In genomic region chr11:120932564-120933398, GRCm38 (mm10) we compare ENCODE assay signal across 8 mouse cellular contexts. TPM values are rescaled to one million over a fixed set of nuclear protein-coding genes. Genes with fewer than 3 reads are reported as not detected.
DNase-seq lines count a peak whose midpoint lies in the region; ATAC-seq lines count a peak whose summit lies in the region.

Ccdc57 (minus strand) TSS chr11:120932872.

- peak; percentile 94 for DNase-seq in NIH3T3 (ENCODE audit: low read depth)
- DNase-seq in cerebellum, adult 9-11 months: peak; percentile 89
- DNase-seq in frontal cortex, postnatal 10 days (ENCODE audit: low spot score in 2 of 2): peak; percentile 87 to 90
- DNase-seq in layer of hippocampus, postnatal 25 days (ENCODE audit: extremely low spot score in 1 of 2, low spot score in 1 of 2): peak; percentile 96
- peak; percentile 83 for DNase-seq in lung, postnatal 25 days (ENCODE audit: low spot score)
- peak; percentile 95 for DNase-seq in retina, embryonic 14.5 days (ENCODE audit: low spot score)
- DNase-seq in thymus, postnatal 4 days: peak; percentile 88

- H3K4me1 ChIP-seq in hindbrain, embryonic 12.5 days: peaks cover 3% of the 10 kb centered on the region

- peak within 1 kb of the TSS; percentile 62 for H3K4me3 ChIP-seq in hindbrain, embryonic 12.5 days

- ATAC-seq in hindbrain, embryonic 12.5 days (ENCODE audit: low FRiP score): peak; percentile 94

- peak within 1 kb of the TSS; percentile 80 for H3K4me2 ChIP-seq in hindbrain, embryonic 12.5 days (replicated peaks)

- no peak within 1 kb of the TSS for H3K27ac ChIP-seq in hindbrain, embryonic 12.5 days

- H3K27me3 ChIP-seq in hindbrain, embryonic 12.5 days: no peaks in the 10 kb centered on the region

- no peaks in the 10 kb centered on the region for H3K36me3 ChIP-seq in hindbrain, embryonic 12.5 days

- no peaks in the 10 kb centered on the region for H3K9me3 ChIP-seq in hindbrain, embryonic 12.5 days (replicated peaks)

- peak within 1 kb of the TSS; percentile 70 for H3K9ac ChIP-seq in hindbrain, embryonic 12.5 days

- 9% methylated on average over 44 of the region's 44 CpGs for WGBS in hindbrain, embryonic 12.5 days

RNA-seq across cellular contexts. Expression of gene Ccdc57, which starts in this region (rescaled TPM):
- 6.0 TPM in 2 replicates for polyA plus RNA-seq in hindbrain, embryonic 12.5 days (2016; fragmentation: Nextera tagmentation; extraction: Ambion mirVana)
- total RNA-seq in layer of hippocampus, postnatal 25 days (2021): 1 to 10 TPM; 4.8 to 8.0 TPM
